Mouse (Mus musculus) left cerebral cortex, postnatal 4 days (tissue): ENCODE results near the gene Arhgap24. TPM values are rescaled to one million over a fixed set of nuclear protein-coding genes. Genes with fewer than 3 reads are reported as not detected.
"Not testable (repeated sequence)": the region's sequence is repeated elsewhere in the genome, so short reads cannot be mapped to it uniquely, and the experiment has no call there.

Experiments used
- DNase-seq: peaks from one replicate; pipeline ENCODE4 v3.0.0-alpha.2; 2022
- intact Hi-C: fragments of 180-260 bp; cut with DNase I; formaldehyde crosslinking; loops from one replicate; pipeline ENCODE4 v1.15.1; 2025
- total RNA-seq, 2 experiments: library from RNA; stranded (reverse); gene quantifications; 2 replicates each; pipeline ENCODE4 v1.2.3; 2021

The Arhgap24 gene
- total RNA-seq, 2 experiments from 2014 or later, result 4.6 to 4.9 TPM

DNA sequence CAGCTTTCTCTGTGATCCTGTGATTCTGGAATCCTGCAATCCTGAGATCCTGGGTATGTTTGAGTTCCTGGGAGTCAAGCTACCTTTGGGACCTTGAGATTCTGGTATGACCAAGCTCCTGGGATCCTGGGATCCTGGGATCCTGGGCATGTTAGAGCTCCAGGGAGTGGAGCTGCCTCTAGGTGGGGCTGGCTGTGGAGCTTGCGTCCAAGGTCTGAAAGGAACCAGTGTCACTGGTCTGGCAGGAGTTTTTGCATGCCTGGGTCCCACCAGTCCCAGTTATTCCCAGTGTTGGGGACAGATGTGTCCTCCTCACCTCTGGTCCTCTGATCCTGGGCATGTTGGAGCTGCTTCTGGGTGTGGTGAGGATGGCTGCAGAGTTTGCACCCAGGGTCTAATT, 372.6 kb downstream of the Arhgap24 start:
- no peak for DNase-seq
- intact Hi-C loops, result no loop called here

DNA sequence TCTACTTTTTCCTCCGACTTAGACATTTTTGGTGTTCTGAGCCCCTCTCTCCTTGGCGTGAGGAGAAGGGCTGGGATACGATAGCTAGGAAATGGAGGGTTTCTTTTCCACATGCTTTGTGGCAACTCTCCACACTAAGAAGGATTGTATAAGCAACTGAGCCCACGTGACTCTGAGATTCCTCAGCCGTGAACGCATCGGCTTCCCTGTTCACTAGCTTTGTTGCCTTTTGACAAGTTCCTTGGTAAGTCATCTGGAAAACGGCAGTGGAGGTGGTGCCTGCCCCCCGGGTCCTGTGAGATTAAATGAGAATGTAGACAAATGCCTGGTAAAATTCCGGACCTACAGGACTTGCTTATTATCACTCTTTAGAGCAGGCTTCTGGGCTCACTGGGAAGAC, 374.6 kb downstream of the Arhgap24 start:
- DNase-seq, result no peak
- intact Hi-C loops, result no loop called here

DNA sequence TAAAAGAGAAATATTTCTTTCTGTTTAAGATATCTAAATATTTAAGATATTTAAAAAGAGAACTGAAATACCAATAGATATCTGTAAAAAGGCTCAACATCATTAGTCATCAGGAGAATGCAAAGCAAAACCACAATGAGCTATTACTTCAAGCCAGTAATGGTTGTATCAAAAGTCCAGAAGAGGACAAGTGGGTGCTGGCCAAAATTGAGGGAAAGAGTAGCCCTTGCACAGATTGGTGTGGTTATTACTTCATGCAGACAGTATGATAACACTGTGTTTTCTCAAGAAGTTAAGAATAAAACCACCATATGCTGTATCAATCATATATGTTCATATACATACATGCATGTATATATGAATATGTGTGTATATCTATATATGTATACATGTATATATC, 376.9 kb downstream of the Arhgap24 start:
- DNase-seq, result no peak
- intact Hi-C loops, result no loop called here

DNA sequence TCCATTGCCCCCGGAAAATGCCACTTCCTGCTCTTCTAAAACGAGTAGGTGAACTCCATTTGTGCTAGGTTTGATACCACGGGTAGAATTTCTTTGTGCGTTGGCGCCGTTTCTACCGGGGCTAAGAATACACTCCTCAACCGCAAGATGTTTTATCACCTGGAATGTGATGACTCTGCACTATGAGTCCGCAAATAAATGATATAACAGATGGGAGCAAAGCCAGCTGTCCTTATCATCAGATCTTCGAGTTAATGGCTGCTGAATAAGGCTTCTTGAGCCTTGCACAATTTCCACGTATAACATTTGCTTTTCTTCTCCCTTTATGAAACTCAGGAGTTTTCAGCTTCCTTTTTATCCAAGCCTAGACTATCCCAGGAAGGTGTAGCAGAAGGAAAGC, 378.6 kb downstream of the Arhgap24 start:
- intact Hi-C loops, result no loop called here
- DNase-seq, result no peak

DNA sequence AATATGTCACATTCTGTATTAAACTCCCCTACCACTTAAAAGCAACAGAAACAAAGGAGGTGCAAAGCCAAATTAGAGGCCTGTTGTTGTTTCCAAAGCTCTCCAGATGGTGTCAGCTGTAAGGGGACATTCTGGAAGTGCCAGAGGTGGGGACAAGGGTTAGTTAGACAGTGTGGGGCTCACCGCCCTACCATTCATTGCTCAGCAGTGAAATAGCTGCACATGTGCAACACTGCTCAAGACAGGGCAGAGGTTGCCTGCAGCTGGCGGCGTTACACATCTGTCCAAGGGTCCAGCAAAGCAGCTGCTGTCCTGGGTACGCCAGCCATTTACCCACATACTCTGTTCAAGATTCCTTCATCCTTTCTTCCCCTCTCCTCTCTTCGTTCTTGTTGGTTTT, 387.0 kb downstream of the Arhgap24 start:
- DNase-seq, result no peak
- intact Hi-C loops, result no loop called here

DNA sequence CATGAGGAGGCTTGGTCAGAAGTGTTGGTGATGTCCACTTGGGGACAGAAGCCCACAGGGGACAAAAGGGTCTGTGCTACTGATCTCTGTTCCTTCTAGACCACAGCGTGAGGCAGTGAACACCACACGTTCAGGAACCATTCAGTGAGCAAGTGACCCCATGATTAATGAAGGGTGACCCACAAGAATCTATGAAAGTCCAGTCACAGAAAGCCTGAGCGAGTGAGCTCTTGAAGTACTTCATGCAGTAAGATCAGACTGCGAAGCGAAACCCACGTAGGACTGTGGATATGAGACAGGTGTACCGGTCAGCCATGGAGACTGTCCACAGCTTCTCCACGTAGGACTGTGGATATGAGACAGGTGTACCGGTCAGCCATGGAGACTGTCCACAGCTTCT, 391.8 kb downstream of the Arhgap24 start:
- intact Hi-C loops, result loop anchor here (5.0 to 10.0 kb wide), 2 partner anchors 171 to 668 kb away; no protein-coding TSS in a partner anchor

DNA sequence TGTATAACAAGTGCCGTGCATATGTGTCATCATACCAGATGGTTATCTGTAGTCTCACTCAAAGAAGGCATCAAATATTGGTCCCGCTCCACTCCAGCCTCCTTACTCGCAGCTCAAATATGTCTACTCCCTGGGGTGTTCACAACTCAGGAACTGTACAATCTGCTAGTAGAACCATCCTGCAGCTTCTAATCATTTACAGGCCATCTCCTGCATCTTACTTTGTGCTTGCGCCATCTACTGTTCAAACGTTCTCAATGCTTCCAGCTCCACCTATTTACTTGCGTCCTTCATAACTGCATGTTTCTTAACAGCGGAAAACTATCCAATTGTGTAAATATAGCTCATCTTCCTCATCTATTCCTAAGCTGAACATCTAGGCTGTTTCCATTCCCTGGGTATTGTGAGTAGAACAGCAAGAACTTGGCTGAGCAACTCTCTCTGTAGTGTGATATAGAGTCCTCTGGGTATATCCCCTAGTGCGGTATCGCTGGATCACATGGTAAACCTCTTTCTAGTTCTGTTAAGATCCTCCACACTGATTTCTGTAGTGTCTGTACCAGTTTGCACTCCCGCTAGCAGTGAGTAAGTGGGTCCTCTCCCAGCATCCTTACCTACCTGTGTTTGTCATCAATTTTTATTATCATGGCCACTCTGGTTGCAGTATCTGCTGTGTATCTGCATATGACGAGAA, 393.6 kb downstream of the Arhgap24 start:
- peak; percentile 39 for DNase-seq
- intact Hi-C loops, result loop anchor here (5.0 to 10.0 kb wide), 2 partner anchors 172 to 670 kb away; no protein-coding TSS in a partner anchor

More for the DNA sequence above, 391.8 kb downstream of the Arhgap24 start:
- DNase-seq, result not testable (repeated sequence)

DNA sequence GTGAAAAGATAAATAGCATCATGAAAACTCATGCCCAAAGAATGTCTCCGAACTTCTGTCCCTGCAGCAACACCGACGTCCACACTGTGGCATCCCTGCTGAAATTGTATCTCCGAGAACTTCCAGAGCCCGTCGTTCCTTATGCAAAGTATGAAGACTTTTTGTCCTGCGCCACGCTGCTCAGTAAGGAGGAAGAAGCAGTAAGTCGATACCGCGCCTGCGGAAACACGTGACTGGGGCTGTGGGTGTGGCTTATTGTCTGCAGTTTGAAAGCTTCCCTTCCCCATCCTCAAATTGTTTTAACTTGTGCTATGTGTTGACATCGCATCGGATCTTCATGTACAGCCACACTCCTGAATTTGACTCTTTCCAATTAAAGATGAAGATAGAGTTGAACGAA, 394.4 kb downstream of the Arhgap24 start:
- DNase-seq, result no peak
- intact Hi-C loops, result loop anchor here (10.0 kb wide), 1 partner anchor 671 kb away; no protein-coding TSS in a partner anchor

DNA sequence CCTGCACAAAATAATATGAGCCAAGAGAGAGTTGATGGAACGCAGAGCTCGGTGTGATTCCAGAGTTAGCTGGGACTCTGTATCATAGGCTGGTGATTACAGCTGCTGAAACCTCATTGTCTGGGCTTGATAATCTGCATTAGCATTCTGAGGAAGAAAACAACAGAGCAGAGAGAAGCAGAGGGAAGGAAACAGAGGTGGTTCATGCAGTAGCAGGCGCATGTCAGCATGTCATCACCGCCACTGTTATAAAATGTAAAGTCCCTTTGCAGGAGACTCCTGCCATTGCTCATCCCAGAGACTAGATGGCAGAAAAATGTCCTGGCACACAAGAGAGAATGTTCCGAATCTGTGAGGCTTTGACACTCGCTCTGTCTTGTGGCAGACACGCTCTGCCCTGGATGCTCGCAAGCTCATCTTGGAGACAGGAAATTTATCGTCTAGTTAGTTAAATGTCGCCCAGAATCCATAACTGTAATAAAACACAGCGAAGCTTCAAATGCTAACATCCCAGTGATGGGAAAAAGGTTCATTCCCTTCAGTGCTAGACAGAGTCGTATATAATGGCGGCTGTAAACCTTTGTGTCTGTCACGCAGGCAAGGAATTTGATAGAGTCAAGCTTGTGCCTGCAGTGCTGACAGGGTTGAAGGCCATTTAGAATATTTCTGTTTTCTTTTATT, 407.4 kb downstream of the Arhgap24 start:
- no peak for DNase-seq
- intact Hi-C loops, result no loop called here

DNA sequence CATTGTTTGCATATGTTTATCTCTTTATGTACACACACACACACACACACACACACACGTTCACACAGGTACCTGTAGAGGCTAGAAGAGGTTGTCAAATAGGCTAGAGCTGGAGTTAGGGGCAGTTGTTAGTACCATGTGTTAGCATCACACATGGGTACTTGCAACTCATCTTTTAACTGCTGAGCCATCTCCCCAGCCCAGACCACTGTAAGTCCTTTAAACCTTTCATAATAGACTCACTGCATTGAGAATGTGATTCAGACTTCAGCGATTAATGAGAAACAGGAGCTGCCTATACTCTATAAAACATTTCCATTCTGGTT, 407.9 kb downstream of the Arhgap24 start:
- intact Hi-C loops, result no loop called here
- DNase-seq, result no peak

DNA sequence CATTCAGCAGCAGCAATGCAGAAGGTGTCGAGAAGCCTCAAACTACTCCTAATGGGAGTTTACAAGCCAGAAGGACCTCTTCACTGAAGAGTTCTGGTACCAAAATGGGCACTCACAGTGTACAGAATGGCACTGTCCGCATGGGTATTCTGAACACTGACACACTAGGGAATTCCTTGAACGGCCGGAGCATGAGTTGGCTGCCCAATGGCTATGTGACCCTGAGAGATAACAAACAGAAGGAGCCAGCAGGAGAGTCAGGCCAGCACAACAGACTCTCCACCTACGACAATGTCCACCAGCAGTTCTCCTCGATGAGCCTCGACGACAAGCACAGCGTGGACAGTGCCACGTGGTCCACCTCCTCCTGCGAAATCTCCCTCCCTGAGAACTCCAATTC, 411.0 kb downstream of the Arhgap24 start:
- intact Hi-C loops, result no loop called here
- DNase-seq, result no peak

DNA sequence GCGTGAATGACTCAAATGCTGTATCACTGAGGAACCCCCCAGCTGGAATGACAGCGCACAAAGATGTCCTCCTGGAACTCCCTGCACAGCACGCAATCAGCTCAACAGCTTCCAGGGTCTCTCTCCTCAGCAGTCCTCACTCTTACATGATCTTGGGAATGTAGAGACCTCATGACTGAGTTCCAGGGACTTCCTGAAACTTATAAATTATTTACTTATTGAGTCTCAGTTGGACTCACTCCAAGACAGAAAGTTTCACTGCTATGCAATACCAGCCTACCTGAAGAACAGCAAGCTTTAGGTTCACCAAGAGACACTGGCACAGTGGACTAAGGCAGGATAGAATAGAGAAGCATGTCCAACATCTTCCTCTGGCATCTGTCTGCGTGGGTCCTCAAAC, 417.1 kb downstream of the Arhgap24 start:
- intact Hi-C loops, result no loop called here
- no peak for DNase-seq

DNA sequence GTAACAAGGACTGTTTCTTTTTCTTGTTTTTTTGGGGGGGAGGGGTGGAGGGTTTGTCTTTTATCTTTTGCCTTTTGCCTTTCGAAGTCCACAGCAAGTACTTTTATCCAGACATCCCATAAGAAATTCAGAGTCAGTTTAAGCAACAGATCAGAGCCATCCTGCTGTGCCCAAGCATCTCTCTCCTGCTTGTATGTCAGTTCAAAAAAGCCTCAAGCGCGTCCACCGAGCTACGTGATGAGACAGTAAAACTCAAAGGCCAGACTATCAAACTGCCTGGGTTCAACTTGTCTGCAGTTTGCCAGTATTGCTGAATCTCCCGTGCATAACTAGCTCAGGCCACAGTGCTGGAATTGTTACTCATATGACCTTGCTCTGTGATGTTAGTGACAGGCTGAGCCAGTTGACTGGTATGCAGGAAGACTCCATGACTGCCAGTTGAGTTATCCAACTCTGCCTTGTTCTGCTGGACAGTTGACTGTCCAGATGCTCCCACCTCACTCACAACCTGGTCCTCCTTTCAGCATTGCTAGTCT, 418.6 kb downstream of the Arhgap24 start:
- intact Hi-C loops, result no loop called here
- DNase-seq, result no peak

DNA sequence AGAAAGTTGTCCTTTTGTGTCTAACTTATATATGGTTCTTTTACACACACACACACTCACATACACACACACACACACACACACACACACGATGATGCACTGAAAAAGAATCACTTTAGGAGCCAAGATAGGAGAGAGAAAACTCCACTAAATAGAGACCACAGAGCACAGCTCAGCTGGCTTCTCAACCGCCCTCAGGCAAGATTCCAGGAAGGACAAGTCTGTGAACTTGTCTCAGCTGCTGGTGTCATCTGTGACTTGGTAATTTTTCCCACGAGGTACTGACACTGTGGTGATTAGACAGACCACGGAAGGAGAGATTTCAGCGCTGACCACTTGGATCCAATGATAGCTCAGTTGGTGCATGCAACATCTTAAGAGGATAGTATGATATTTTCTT, 420.0 kb downstream of the Arhgap24 start:
- intact Hi-C loops, result no loop called here
- peak; percentile 19 for DNase-seq

DNA sequence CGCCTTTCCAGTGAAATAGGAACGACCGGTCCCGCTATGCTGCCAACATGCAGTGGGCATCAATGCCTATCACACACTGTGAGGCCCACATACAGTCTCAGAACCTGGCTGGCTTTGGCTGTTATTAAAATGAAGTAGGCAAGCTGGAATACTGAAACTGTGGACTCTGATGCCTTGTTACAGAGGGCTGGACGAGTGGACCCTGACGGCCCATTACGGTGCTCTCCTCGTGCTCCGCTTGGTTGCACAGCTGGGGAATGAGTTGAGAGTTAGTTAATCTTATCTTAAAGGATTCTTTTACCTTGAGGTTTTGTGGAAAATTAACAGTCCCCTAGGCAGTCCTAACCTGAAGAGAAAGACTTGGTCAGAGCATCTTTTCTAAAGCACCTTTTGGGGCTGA, 422.3 kb downstream of the Arhgap24 start:
- intact Hi-C loops, result no loop called here
- DNase-seq, result no peak

DNA sequence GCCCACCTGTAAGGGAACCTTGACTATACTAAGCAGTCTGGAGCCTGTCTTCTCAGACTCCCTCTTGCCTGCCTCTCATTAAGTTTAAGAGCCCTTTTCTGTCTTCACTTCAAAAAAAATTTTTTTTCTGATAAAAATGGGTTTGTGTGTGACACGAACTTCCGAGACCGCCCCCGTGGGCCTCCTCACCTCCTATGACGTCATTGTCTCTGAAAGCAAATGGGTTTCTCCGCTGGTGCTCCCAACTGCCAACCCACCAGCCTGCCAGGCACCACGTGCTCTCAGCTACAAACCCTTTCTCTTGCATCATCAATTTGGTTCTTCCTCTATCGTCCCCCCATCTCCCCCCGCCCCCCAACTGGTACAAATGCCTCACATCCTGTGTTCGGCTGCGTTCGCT, 422.9 kb downstream of the Arhgap24 start:
- intact Hi-C loops, result no loop called here
- no peak for DNase-seq

DNA sequence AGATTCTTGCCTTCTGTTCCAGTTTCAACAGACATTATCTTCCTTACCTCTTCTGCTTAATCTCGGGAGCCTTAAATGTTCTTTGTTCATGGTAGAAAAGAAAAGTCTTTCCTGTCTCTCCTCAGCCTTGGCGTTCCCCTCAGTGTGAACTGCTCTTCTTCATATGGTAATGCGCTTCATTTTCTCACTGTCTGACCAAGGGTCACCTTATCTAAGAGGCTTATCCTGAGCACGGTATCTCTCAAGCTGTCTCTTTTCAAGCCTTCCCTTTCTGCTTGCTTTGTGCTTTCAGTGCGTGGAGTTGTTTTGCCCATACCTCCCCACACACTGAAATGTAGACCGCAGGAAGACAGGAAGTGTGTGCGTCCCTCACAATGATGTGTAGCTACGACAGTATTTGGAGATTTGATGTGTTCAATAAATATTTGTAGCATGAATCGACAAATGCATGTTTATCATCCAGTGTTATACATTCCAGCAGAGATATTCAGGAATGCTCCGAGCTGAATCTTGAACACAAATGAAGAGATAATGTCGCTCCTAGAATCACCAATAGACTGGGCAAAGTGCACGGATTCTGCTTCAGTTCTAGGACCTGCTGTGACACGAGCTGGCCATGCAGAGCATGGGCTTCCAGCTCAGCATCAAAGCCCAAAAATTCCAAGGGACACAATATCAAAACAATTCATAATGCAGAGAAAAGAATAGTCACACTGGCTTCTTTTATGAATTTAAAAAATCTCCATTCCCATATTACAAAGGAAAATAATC, 424.4 kb downstream of the Arhgap24 start:
- DNase-seq, result no peak
- intact Hi-C loops, result no loop called here

DNA sequence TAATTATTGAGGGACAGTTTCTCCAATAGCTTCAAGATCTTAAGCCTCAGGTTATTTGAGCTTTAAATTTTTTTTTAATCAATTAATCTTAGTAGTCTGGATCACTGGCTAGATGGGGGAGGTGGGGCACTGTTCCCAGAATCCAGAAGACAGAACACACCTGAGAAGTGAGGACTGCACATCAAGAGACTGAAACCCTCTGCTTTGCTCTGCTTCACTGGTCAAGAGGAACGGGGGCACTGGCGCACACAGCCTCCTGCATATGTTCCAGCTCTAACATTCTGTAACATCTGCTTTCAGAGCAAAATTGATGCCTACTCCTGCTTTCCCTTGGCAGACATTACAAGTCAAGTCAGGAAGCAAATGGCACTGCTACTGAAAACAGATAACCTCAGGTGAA, 439.0 kb downstream of the Arhgap24 start:
- intact Hi-C loops, result no loop called here
- DNase-seq, result no peak

DNA sequence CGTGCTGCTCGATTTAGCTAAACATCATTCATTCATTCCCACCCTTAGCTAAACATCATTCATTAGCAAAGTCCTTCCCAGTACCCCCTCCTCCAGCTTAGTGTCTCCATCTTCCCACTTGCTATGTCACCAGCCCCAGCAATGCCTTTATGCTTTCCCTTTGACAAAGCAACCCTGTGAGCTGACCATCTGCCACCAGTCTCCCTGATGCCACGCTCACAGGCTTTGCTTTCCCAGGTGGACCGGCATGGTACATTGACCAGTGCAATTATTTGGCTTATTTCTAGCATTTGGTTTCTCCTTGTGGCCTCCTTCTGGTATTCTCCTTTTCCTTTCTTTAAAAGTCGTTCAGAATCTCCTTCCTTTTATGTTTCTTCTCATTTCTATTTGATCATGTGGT, 445.6 kb downstream of the Arhgap24 start:
- DNase-seq, result peak; percentile 25
- intact Hi-C loops, result no loop called here

DNA sequence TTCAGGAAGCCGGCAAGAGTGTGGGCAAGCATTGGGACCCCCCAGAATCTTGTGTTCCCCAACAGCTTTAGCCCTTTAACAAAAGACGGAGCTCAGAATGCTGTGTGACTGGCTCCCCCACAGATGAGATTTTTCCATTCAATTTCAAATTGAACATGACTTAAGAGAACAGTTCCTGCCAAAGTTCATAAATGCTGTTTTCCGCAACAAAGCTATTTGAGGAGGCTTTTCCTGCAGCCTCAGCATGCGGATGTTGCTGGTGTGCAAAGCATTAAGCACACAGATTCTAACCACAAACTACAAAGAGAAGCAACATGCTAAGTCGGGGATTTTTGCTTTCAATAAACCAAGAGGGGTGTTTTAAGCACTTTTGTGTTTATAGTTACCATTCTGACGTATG, 449.0 kb downstream of the Arhgap24 start:
- DNase-seq, result no peak
- intact Hi-C loops, result no loop called here

DNA sequence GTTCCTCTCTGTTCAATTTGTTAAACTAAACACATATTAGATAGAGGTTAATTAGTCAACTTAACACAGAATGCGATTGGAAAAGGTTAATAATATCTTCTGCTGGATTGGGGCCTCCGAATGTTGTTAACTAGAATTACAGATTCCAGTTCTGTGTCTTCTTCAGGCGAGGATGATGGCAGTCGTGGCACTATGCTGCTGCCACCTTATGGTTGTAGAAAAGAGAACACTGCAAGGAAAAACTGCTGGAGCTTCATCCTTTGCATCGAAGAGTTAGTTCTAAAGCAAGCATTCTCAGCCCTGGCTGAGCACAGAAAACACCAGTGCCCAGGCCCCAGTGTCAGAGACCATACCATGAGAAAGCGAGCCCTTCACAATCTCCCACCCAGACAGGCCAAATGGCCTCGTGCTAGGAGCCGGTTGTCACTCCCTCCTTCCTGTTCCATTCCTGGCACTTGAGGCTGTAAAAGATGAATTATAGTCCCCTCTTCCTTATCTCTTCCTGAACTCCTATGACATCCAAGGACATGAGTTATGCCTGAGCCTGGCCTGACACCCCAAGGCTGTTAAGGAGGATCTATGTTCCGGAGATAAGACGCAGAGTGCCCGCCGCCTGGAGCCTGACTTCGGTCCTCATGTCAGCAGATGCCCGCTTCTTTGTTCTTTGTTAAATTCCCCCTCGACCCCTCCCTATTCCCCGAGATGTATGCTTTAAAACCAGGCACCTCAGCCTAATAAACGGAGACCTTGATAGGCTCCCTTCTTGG, 462.9 kb downstream of the Arhgap24 start:
- intact Hi-C loops, DNase-seq: not testable (repeated sequence)
